Mouse (Mus musculus): Measurements from ENCODE around the gene Ppp3ca.

The Ppp3ca gene

DNA sequence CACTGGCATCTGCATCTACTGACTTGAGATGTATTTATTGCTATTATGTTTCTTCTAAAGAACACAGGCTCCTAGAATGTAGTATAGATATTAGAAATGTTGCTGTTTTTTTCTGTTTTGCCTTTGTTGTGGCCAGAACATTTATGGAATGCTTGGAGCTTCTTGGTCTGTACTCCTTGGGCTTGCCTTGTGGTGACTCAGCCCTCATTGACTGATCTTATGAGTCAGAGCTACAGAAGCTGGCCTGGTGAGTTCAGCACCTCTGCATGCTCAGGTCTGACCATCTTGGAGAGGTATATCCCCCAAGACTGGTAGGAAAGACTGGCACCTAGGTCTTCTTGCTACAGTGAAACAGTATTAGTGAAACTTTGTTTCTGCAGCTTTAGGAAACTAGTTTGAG is 52.6 kb downstream of the Ppp3ca start:
- DNase-seq (ENCODE audit: low read depth), result no peak

DNA sequence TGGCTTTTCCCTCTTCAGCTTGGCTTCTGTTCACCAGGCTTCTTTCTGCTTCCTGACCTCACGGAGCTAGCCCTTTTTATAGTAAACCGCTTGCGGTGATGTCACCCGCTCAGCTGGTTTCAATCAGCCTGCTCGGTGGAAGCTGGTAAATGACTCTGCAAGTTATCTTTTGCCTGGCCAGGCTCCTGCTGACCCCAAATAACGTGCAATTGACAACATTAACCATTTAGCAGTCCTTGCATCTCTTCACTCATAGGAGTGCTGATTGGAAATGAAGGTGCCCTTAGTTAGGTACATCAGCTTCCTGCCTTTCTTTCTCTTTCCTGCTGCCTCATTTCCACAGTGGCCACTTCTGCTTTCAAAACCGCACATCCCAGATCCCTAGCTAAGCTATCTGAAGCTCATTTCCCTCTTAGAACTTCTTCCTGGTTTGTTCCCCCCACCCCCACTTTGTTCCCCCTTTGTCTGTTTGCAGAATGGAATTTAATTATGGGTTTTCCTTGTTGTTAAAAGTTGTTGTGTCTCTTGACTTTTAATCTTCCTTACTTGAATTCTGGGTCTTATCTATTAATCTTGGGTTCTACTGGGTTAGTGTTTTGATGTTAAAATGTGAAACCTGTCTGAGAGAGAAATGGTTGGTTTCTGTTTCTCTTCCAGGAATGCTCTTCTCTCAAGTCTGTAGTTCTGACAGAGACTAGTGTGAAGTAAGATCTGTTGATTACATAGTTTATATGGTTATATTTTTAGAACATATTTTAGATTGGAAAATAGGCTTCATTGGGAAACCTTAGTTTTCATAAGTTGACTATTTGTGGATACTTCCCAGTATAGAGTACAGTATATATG is 55.6 kb downstream of the Ppp3ca start:
- peak; percentile 33 for DNase-seq (ENCODE audit: low read depth)

DNA sequence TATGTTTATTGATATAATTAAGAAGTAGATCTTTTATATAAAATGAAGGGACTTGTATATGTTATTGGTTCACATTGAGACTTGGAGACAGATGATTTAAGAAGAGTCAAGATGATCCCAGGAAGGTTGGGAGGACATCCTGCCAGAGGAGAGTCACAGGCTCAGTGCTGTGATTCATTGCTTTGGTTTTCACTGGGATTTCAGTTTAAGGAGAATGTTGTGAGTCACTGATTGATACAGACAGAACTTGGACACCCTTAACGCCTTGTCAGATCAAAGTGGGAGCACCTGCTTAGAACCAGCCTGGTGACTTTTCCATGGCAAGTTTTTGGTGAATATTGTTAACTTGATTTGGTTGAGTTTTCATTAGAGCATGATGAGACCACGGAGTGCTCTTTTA is 58.0 kb downstream of the Ppp3ca start:
- no peak for DNase-seq (ENCODE audit: low read depth)

GRCm38 (mm10) chr3:136729978-136730377 is 60.1 kb downstream of the Ppp3ca start:
- no peak for DNase-seq (ENCODE audit: low read depth)

GRCm38 (mm10) chr3:136731579-136731978 is 61.7 kb downstream of the Ppp3ca start:
- DNase-seq (ENCODE audit: low read depth), result no peak

GRCm38 (mm10) chr3:136736021-136736420 is 66.1 kb downstream of the Ppp3ca start:
- no peak for DNase-seq (ENCODE audit: low read depth)

DNA sequence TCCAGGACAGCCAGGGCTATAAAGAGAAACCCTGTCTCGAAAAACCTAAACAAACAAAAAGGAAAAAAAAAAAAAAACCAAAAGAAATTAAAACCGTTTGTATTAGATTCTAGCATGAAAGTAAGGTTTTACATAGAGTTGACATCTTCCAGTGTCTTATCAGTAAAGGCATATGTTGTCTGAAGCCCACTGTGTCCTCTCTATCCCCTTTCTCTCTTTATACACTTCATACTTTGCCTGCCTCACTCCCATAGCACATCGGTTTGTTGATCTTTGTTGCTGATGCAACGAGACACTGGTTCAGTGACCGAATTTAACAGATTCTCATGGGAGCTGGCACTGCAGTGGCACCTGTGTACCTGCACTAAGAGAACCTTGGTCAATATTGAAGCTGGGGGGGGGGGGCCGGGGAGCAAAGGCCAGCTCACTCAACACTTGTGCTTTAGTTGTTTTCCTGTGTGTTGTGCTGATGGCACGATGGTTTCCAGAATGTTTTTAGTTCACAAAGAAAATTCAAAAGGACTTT is 66.9 kb downstream of the Ppp3ca start:
- no peak for DNase-seq (ENCODE audit: low read depth)

GRCm38 (mm10) chr3:136738474-136738873 is 68.5 kb downstream of the Ppp3ca start:
- DNase-seq (ENCODE audit: low read depth), result no peak

GRCm38 (mm10) chr3:136738914-136739313 is 69.0 kb downstream of the Ppp3ca start:
- DNase-seq (ENCODE audit: low read depth), result no peak

DNA sequence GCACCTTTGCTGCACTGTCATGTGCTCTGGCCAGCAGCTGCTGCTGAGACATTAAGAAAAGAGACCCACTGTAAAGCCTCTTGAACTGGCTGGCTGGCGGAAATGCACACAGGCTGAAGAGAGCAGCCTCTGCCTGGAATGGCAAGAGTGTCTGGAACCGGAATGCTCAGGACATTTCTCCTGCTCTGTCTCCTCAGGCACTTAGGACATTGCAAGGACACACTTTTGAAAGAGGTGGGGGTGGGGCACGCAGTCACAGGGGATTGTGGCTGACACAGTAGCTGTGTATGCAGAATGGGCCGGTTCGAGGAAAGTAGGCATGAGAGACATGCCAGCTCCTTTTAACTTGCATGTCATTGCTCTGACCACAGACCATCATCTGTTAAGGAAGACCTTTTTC is 71.7 kb downstream of the Ppp3ca start:
- DNase-seq (ENCODE audit: low read depth), result no peak

DNA sequence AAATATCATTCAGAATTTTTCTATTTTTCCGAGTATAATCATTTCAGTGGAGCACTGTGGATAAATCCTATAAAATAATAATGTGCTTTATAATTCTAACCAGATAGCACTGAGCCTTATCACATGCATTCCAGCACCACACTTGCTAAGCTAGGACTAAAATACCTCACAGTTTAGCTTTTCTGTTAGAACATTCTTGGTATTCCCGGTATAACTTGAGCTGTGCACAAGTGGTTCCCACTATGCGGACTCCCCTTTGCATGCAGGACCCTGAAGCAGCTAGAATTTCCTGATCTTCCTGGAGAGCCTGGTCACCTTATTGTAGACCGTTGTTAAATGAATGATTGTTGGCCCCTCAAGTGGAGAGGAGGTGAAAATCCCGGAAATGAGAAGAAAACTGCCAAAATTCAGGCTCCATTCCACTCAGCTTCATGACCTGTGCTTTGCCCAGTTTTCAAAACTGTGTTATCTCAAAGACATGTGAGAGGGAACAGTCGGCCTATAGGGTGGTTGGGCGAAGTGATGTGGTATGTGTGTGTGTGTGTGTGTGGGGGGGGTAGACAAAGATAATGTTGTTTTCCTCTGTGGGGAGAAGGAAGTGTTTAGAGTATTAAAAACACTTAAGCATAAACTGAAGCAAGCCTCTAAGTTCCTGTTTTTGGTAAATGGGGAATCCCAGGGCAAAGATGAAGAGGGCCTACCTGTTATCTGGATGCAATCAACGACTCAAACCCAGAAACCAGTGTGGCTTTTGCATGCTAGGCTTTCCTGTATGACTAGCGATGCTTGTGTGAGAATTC is 72.5 kb downstream of the Ppp3ca start:
- DNase-seq (ENCODE audit: low read depth), result peak; percentile 58

GRCm38 (mm10) chr3:136744295-136744897 is 74.5 kb downstream of the Ppp3ca start:
- DNase-seq (ENCODE audit: low read depth), result no peak

GRCm38 (mm10) chr3:136745456-136745855 is 75.5 kb downstream of the Ppp3ca start:
- DNase-seq (ENCODE audit: low read depth), result no peak

GRCm38 (mm10) chr3:136748761-136749476 is 79.0 kb downstream of the Ppp3ca start:
- no peak for DNase-seq (ENCODE audit: low read depth)

DNA sequence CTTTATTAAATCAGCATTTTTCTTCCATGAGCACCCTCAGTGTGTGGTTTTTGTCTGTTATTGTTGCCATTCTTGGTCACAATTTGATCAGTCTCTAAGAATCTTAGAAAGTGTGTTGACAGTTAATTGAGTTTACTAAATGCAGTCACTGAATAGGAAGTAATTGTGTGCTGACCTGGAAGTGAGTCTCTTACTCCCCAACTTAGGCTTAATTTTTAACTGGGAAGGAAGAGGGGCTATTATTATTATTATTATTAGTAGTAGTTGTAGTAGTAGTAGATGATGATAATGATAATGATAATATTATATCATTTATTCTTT is 79.5 kb downstream of the Ppp3ca start:
- DNase-seq (ENCODE audit: low read depth), result no peak

- DNase-seq (ENCODE audit: low read depth), result no peak
Measured at GRCm38 (mm10) chr3:136749951-136750350, 80.0 kb downstream of the Ppp3ca start.

GRCm38 (mm10) chr3:136752126-136752716 is 82.3 kb downstream of the Ppp3ca start:
- DNase-seq (ENCODE audit: low read depth), result no peak

GRCm38 (mm10) chr3:136756137-136756536 is 86.2 kb downstream of the Ppp3ca start:
- DNase-seq (ENCODE audit: low read depth), result no peak

GRCm38 (mm10) chr3:136759446-136759845 is 89.5 kb downstream of the Ppp3ca start:
- no peak for DNase-seq (ENCODE audit: low read depth)

- no peak for DNase-seq (ENCODE audit: low read depth)
Measured at GRCm38 (mm10) chr3:136761292-136761978, 91.5 kb downstream of the Ppp3ca start.

DNA sequence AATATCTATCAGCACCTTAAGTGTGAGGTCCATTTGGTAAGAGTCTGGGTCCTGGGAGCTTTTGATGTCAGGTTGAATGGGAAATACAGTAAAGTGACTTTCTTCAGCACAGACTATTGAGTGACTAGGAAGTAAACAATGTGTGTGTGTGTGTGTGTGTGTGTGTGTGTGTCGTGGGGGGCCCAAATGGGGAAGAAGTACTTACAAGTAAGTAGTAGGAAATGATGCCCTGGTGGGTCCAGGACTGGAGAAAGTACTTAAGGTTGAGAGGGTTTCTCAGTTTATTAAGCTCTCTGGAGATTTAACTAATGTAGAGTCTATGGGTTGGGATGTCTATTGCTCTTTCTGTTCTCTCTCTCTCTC is 92.0 kb downstream of the Ppp3ca start:
- DNase-seq (ENCODE audit: low read depth), result no peak
